Mouse (Mus musculus) liver, embryonic 16.5 days (tissue): ENCODE data around the gene 4930503B20Rik. TPM values are rescaled to one million over a fixed set of nuclear protein-coding genes. Genes with fewer than 3 reads are reported as not detected.

Experiments
- ATAC-seq: fragments of 200-750 bp; cut with Nextera tagmentation; 2 replicates; pipeline ENCODE4 v1.8.0; 2017; ENCODE audit warnings: low read depth, mild to moderate bottlenecking, moderate number of reproducible peaks, moderate library complexity
- H3K27ac ChIP-seq: fragments of 300-500 bp; sonication (generic); 2 replicates; pipeline ENCODE4 v1.5.1; 2014; ENCODE audit warnings: mild to moderate bottlenecking, low read length
- H3K27me3 ChIP-seq: fragments of 300-500 bp; sonication (generic); 2 replicates; pipeline ENCODE4 v1.6.1; 2014; ENCODE audit warnings: low read depth, low read length, mixed read lengths; ENCODE audit not compliant: control insufficient read depth, insufficient read depth
- H3K36me3 ChIP-seq: fragments of 300-500 bp; sonication (generic); 2 replicates; pipeline ENCODE4 v1.6.1; 2014; ENCODE audit warnings: mild to moderate bottlenecking; ENCODE audit not compliant: control insufficient read depth, insufficient read depth
- H3K4me1 ChIP-seq: fragments of 300-500 bp; sonication (generic); 2 replicates; pipeline ENCODE4 v1.6.1; 2014; ENCODE audit warnings: low read depth, low read length, mixed read lengths; ENCODE audit not compliant: control insufficient read depth
- H3K4me2 ChIP-seq: fragments of 300-500 bp; sonication (generic); 2 replicates; pipeline ENCODE4 v1.6.1; 2014; ENCODE audit warnings: low read depth, low read length, mixed read lengths
- H3K4me3 ChIP-seq: fragments of 300-500 bp; sonication (generic); 2 replicates; pipeline ENCODE4 v1.5.1; 2014; ENCODE audit warnings: low read depth, mild to moderate bottlenecking, low read length
- H3K9ac ChIP-seq: fragments of 300-500 bp; sonication (generic); 2 replicates; pipeline ENCODE4 v1.6.1; 2014; ENCODE audit warnings: low read depth, low read length
- H3K9me3 ChIP-seq: fragments of 300-500 bp; sonication (generic); replicated peaks from 2 replicates; pipeline ENCODE4 v1.6.1; 2016; ENCODE audit warnings: low read length; ENCODE audit not compliant: control insufficient read depth
- WGBS: fragments of 180-500 bp; shearing (Covaris S2); extraction: QIAGEN DNeasy Blood & Tissue Kit; methylation state at CpG from one replicate; pipeline ENCODE4 v1.1.7; 2014; ENCODE audit not compliant: insufficient replicate concordance; 5-methylcytosine and 5-hydroxymethylcytosine counted together
- polyA plus RNA-seq: library from polyadenylated mRNA; unstranded; fragments of >200 nt; fragmentation: Nextera tagmentation; extraction: Ambion mirVana; gene quantifications from 2 replicates; pipeline ENCODE4 v1.2.1, GENCODE M21; 2015

Gene 4930503B20Rik
- not detected in 2 replicates for polyA plus RNA-seq

GRCm38 (mm10) chr3:146651217-146651616 is at the start of gene 4930503B20Rik:
4930503B20Rik (minus strand) TSS chr3:146651317.
- Histone ChIP-seq H3K36me3 (no peaks in the 10 kb centered on the region), H3K4me1 (peaks cover 27% of the 10 kb centered on the region), H3K9me3 (no peaks in the 10 kb centered on the region), H3K4me2 (no peak within 1 kb of the TSS), H3K27me3 (no peaks in the 10 kb centered on the region), H3K27ac (no peak within 1 kb of the TSS), H3K4me3 (no peak within 1 kb of the TSS), H3K9ac (no peak within 1 kb of the TSS)
- ATAC-seq = no peak
- 73% methylated on average over 3 of the region's 3 CpGs for WGBS

- ATAC-seq = peak; percentile 90
- peak overlapping the region; percentile 25 for H3K4me3 ChIP-seq
- H3K36me3 ChIP-seq = no peaks in the 10 kb centered on the region
- peak overlapping the region; percentile 32; the same call in 1 of the 2 replicates for H3K9ac ChIP-seq
- H3K4me1 ChIP-seq = peaks cover 19% of the 10 kb centered on the region
- peak overlapping the region; percentile 65 for H3K27ac ChIP-seq
- H3K4me2 ChIP-seq = peak overlapping the region; percentile 60
- no peaks in the 10 kb centered on the region for H3K9me3 ChIP-seq
- 20% methylated on average over 11 of the region's 11 CpGs for WGBS
- H3K27me3 ChIP-seq = no peaks in the 10 kb centered on the region
Measured at GRCm38 (mm10) chr3:146700051-146700450, 48.9 kb upstream of the 4930503B20Rik start.

GRCm38 (mm10) chr3:146698982-146699381 is 47.9 kb upstream of the 4930503B20Rik start:
- no peaks in the 10 kb centered on the region for H3K27me3 ChIP-seq
- no peaks in the 10 kb centered on the region for H3K9me3 ChIP-seq
- ATAC-seq = peak; percentile 47
- no peak overlapping the region for H3K9ac ChIP-seq
- peak overlapping the region; percentile 60; the same call in 1 of the 2 replicates for H3K4me2 ChIP-seq
- H3K27ac ChIP-seq = no peak overlapping the region
- H3K36me3 ChIP-seq = no peaks in the 10 kb centered on the region
- 26% methylated on average over 11 of the region's 11 CpGs for WGBS
- peaks cover 19% of the 10 kb centered on the region for H3K4me1 ChIP-seq
- H3K4me3 ChIP-seq = no peak overlapping the region

DNA sequence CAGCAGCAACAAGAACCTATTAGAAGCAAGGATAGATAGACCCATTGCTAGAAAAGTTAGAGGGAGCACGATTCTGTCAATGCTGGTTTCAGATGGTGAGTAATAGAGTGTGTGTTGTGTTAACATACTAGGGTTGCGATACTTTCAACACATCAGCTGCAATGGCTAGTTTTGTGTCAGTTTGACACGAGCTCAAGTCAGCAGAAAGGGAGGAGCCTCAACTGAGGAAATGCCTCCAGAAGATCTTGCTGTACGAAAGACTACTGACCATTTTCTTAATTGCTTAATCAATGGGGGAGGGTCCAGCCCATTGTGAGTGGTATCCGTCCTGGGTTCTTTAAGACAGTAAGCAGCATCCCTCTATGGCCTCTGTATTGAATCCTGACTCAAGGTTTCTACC is 41.4 kb upstream of the 4930503B20Rik start:
- ATAC-seq = no peak
- H3K4me2 ChIP-seq = no peak overlapping the region
- no peaks in the 10 kb centered on the region for H3K27me3 ChIP-seq
- no peak overlapping the region for H3K27ac ChIP-seq
- 62% methylated on average over 5 of the region's 5 CpGs for WGBS
- H3K4me1 ChIP-seq = no peaks in the 10 kb centered on the region
- no peak overlapping the region for H3K9ac ChIP-seq
- no peaks in the 10 kb centered on the region for H3K36me3 ChIP-seq
- H3K4me3 ChIP-seq = no peak overlapping the region
- H3K9me3 ChIP-seq = no peaks in the 10 kb centered on the region

DNA sequence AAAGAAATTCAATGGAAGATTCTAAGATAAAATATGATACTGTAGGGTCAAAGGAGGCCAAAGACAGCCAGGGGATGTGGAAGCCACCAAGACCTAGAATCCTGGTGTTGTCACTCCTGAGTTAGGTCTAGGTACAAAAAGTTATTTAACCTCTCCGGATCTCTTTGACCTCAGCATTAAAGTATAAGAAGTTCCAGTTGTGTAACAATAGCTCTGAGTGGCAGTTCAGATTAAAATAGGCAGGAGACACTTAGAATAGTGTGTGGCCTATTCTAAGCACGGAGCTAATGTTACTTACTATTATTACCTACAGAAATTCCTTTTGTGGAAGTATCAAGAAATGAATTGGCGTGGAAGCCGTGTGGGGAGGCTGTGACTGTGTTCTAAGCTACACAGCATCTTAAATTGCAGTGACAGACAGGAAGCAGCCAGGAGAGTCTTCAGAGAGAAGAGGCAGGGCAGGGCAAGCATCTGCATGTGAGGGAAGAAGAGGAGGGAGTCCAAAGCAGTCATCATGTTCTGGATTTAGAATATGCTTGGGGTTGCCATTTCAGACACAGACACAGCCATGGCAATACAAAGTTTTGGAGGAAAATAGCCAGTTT is 36.1 kb upstream of the 4930503B20Rik start:
- H3K4me2 ChIP-seq = no peak overlapping the region

DNA sequence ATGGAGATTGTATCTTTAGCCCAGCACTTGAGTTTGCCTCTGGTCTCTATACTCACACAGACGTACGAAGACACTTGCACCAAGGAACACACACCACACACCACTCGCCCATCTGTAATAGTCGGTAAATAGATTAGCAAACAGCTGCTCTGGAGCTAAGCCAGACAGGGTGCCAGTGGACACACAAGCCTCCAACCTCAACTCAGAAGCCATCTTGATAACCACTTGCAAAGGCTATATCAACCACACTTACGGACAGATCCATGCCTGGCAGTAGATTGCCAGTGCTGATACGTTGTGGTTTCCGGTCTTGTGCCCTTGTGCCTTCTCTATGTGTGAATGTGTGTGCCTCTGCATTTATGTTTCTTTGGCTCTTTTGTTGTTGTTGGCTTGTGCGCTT is 35.3 kb upstream of the 4930503B20Rik start:
- Histone ChIP-seq H3K4me3 (no peak overlapping the region), H3K4me1 (peaks cover 14% of the 10 kb centered on the region), H3K27me3 (peaks cover 9% of the 10 kb centered on the region), H3K4me2 (no peak overlapping the region), H3K36me3 (no peaks in the 10 kb centered on the region), H3K9me3 (no peaks in the 10 kb centered on the region), H3K9ac (no peak overlapping the region), H3K27ac (no peak overlapping the region)
- peak; percentile 58 for ATAC-seq
- 25% methylated on average over 8 of the region's 8 CpGs for WGBS

More for the DNA sequence above, 36.1 kb upstream of the 4930503B20Rik start:
- H3K36me3 ChIP-seq = no peaks in the 10 kb centered on the region
- no peak overlapping the region for H3K27ac ChIP-seq
- peaks cover 9% of the 10 kb centered on the region for H3K27me3 ChIP-seq
- 54% methylated on average over 4 of the region's 4 CpGs for WGBS
- peaks cover 14% of the 10 kb centered on the region for H3K4me1 ChIP-seq
- ATAC-seq = no peak
- no peaks in the 10 kb centered on the region for H3K9me3 ChIP-seq
- no peak overlapping the region for H3K9ac ChIP-seq
- H3K4me3 ChIP-seq = no peak overlapping the region

DNA sequence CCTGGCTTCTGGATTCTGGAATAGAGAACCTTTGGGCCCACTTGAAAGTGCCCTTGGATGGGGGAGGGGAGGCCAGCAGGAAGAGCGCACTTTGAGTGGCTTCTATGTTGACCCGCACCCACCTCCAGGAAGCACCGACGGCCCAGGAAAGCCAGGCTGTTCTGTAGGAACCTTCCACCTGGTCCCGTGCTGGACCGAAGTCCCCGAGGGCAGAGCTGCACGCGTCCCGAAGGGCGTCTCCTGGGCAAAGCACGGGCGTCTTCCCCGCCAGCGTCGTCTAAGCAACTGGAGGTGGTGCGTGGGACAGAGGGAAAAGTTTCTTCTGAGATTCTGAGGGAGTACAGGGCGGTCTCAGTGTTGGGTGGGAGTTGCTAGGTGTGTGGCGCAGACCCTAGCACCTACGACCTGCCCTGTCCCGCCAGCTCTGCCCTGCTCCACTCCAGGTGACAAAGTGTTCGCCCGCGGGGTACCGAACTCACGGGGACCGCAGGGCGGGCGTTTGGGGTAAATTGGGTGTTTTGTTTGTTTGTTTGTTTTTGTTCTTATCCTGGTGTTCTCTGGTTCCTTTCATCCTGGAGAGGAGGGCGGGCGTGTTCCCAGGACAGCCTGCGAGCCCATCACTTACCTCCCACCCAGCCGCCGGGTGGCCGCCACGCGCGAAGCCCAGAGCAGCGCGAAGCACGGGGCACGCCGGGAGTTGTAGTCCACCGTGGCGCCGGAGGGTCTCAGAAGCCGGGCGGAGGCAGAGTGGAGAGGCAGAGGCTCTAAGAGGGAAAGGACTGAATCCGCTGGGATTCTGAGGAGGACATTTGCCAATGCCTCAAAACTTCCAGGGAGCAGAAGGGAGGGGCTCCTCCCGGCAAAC is 33.9 kb upstream of the 4930503B20Rik start, which contains the start of gene Samd13:
TSS of gene Samd13 (minus strand) at position 782 of the 865 bp plus-strand sequence.
- Histone ChIP-seq H3K9ac (peak within 1 kb of the TSS; percentile 58), H3K27ac (no peak within 1 kb of the TSS), H3K4me2 (peak within 1 kb of the TSS; percentile 82), H3K4me1 (peaks cover 14% of the 10 kb centered on the region), H3K27me3 (peaks cover 9% of the 10 kb centered on the region), H3K9me3 (no peaks in the 10 kb centered on the region), H3K36me3 (no peaks in the 10 kb centered on the region), H3K4me3 (peak within 1 kb of the TSS; percentile 59)
- peak; percentile 36; the same call in 1 of the 2 replicates for ATAC-seq
- WGBS = 3% methylated on average over 50 of the region's 50 CpGs

- WGBS = 41% methylated on average over 2 of the region's 2 CpGs
- Histone ChIP-seq H3K9me3 (no peaks in the 10 kb centered on the region), H3K36me3 (no peaks in the 10 kb centered on the region), H3K4me2 (no peak overlapping the region), H3K27ac (no peak overlapping the region), H3K4me3 (no peak overlapping the region), H3K4me1 (peaks cover 14% of the 10 kb centered on the region), H3K9ac (no peak overlapping the region), H3K27me3 (peaks cover 9% of the 10 kb centered on the region)
- ATAC-seq = no peak
Measured at GRCm38 (mm10) chr3:146683095-146683494, 32.0 kb upstream of the 4930503B20Rik start.
